Mouse (Mus musculus): ENCODE data around the gene Lrmda. TPM values are rescaled to one million over a fixed set of nuclear protein-coding genes. Genes with fewer than 3 reads are reported as not detected.

The Lrmda gene
- total RNA-seq, 2 experiments from 2014 or later, result 11.2 to 12.6 TPM

DNA sequence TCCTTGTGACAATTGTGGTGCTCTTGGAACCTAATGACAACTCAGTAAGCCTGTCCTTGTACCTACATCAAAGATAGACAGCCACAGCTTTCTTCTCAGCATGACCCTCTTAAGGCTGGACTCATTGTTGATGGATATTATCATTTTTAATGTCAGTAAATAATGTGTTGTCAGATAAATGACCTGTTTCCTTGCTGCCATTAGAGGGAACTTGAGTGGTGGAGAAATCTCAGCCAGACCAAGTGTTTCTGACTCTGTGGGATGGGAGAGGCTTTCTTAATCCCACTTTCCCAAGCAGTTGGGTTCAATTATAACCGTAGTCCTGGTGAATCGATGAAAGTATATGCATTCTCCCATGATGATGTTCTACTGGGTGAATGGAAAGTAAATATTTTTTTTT is 668.9 kb downstream of the Lrmda start:
- ATAC-seq (ENCODE audit: poor library complexity, severe bottlenecking), result no peak

DNA sequence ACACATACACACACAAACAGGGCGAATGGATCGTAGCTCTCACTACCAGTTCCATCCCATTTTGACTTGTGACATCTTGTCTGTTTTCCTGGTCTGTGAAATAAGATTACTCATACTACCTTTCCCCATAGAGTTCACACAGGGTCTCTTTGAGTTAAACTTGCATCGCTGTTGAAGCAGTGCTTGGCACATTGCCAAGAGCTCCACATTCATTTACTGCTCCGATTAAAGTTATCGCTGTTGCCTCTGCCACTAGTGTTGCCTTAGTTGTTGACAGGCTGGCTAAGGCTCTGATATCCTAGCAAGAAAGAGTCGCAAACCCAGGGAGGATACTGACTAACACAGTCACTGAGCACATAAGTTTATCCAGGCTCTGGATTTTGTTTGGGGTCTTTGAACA is 675.9 kb downstream of the Lrmda start:
- ATAC-seq (ENCODE audit: poor library complexity, severe bottlenecking), result no peak

DNA sequence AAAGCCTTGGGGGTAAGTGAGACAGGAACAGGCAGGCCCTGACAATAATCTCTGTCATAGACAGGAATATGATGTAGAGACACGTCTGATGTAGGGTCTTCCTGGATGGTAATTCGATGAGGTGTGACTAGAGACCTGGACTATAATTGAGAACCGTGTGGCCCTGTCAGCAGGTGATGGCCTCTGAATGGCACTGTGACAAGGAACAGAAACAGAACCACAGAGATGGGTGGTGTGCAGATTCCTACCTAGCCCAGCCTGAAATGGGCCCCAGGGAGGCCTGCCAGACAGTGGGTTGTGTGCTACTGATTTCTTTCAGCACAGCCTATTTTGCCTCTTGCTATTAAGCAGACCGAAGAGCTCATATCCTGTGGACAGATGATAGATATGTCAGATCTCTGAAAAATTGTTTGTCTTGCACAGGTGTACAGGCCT is 676.4 kb downstream of the Lrmda start:
- no peak for ATAC-seq (ENCODE audit: poor library complexity, severe bottlenecking)

DNA sequence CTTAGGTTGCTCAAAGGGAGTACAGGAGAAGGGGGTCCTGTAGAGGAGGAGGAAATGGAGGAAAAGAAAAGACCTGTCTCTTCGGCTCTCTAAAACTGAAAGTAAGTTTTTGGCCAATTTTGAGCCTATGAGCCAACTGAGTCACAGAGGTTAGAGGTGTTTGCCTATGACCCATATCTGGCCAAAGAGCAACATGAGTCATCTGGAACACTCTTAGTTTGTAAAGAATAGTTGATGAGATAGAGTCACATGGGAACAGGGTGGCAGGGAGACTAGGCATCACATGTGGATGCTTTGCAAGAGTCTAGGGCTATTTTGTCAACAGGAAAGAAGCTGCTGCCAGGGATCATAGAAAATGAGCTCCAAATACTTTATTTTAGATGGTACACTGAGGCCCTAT is 680.7 kb downstream of the Lrmda start:
- ATAC-seq (ENCODE audit: poor library complexity, severe bottlenecking), result no peak

DNA sequence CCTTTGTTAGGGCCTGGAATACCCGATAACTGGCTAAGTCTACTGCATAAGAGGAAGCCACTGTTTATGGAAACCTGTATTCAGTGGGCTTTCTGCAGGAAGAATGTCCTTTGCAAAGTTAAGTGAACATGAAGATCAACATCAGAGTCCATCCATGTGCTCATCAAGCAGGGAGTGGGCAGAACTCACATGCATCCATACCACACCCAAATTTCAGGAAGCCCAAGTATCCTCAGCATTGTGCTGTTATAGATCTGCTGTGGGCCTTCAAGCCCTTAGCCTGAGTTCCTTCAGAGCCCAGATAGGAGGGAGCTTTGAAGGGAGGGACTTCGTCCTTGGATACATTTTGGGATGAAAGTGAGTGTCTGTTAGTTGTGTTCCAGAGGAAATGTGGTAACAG is 681.2 kb downstream of the Lrmda start:
- ATAC-seq (ENCODE audit: poor library complexity, severe bottlenecking), result no peak

DNA sequence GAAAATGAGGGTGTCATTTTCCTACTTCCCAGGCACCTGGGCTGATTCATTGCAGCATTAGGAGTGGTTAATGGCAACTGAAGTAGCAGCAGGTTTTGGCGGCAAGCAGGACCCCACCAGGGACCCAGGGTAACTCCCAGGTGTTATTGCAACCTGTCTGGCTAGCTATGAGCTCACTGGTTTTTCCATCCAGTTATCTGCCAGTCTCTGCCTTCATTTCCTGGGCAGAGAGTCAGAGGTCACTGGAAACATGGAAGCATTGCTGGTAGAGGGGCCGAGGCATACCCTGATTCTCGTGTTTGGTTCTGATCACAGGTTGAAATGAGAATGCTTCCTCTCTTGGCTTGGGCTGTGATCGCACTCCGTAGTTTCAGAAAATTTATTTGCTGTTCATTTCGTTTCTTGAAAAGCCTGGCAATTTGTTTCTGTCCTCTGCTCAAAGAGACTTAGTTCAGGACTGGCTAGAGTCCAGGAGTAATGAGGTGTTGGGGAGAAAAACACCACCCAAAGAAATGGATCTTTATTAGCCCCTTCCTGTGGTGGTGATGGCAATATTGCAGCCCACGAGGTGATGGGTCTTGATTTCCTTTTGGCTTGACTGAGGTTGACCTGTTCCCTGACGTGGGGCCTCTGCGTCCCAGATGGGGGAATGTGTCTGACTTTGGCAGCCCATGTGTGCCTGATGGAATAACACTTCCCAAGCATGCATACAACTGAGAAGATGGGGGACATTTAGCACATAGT is 688.6 kb downstream of the Lrmda start:
- ATAC-seq (ENCODE audit: poor library complexity, severe bottlenecking), result no peak

DNA sequence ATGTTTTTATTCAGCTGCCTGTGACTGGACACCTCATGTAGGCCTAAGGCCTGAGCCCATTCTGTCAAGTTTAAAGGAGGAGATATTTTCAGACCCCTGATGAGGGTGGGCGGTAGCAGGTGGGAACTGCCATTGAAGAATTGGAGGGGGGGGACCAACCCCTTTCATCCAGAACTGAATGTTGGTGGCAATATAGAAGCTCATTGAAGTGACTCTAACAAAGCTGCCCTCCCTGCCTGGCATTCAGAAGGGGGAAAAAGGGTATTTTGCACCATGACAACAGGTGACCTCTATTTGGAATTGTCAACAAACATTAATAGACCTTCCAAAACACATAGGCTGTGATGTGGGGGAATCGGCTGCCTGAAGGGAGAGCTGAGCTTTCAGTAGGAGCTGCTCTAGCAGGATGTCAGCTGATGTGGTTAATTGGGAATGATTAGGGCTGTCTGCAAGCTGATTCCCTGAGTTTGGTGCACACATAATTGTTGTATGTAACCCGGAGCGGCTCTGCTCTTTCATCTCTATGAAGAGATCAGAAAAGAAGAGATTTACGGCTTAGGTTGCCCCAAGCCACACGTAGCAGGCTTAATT is 690.7 kb downstream of the Lrmda start:
- no peak for ATAC-seq (ENCODE audit: poor library complexity, severe bottlenecking)

DNA sequence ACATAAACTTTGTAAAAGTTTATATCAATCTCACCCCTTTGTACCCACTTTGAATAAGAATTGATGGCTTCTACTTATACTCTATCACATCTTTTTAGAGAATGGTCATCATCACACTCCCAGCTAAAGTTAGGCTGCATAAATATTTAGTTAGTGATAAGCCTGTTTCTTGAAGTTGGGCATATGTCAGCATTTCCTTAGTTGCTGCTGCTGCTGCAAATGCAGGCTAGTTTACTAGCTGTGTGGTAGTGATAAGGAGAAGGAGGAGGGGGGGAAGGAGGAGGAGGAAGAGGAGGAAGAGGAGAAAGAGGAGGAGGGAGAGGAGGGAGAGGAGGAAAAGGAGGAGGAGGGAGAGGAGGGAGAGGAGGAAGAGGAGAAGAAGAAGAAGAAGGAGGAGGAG is 692.9 kb downstream of the Lrmda start:
- ATAC-seq (ENCODE audit: poor library complexity, severe bottlenecking), result no peak

DNA sequence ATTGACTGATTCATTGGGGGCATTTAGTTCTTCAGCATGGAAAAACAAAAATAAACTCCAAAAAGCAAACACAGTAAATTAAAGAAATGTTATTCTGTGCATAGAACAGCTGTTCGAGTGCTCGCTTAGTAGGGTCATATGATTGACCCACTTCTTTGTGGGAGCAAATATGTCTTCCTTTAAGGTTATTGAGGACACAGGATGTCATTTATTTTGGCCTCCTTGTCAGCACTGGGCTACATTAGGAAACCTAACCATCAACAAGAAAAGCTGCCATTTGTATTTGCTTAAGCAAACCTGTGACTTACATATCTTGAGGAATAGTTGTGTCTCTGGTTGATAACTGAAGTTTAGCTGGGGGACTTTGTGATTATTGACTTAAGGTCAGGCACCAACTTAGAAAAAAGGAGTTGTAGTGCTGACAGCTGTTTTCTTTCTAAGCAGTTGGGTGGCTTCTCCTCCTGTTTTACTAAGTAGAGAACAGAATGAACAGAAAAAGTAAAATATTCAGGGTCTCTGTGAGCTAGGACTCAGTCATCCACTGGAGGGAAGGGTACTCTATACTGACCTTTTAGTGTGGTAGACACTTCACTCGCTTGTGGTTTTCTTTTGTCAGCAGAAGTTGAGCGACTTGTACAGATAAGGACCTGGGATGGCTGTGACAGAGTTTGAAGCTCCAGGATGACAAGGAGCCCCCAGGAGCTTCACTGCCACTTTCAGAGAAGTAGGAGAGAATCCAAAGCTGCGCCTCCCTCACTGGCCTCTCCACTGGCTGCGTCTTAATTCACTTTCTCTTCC is 696.3 kb downstream of the Lrmda start:
- no peak for ATAC-seq (ENCODE audit: poor library complexity, severe bottlenecking)

DNA sequence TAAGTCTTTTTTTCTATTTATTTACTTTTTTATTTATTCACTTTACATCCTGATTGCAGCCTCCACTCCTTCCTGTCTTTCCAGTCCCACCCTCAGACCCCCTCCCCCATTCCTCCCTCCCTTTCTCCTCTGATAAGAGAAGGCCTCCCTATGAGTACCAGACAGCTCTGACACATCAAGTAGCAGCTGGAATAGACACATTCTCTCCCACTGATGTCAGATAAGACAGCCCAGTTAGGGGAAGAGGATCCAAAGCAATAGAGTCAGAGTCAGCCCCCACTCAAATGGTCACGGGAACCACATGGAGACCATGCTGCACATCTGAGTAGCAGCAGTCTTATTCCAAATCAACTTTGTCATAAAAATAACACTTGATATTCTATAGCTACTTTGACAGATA is 700.5 kb downstream of the Lrmda start:
- no peak for ATAC-seq (ENCODE audit: poor library complexity, severe bottlenecking)

DNA sequence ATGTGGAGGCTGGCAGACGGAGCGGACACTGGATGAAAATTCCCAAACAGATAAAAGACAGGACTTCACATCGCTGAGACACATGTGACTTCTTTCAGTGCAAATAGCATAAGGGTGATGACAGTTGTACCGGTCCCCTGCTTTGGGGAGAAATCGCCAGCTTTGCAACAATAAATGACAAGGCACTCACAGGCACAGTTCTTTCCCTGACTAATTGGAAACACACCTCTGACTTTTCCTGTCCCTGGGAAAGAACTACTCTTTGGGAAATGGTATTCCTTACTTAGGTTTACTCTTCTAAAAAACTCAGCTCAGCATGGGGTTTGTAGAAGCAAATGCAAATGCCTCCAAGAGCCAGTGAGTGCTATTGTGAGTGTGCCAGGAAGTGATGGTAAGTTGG is 702.3 kb downstream of the Lrmda start:
- no peak for ATAC-seq (ENCODE audit: poor library complexity, severe bottlenecking)

DNA sequence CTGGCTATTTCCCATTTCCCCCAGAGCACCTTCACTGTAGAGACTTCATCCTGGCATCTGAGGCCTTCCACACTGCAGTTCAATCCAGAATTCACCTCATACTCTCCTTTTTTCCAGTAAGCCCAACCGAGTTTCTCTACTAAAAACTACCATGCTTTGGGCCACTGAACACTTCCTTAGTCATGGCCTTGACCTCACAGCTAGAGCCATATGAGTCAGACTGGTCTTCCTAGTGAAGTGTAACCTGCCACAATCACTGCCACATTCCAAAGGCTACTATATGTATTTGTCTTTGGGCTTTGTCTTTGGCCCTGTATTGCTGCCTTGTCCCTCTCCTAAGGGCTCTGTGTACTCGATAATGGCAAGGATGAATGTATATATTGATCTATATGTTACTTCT is 708.0 kb downstream of the Lrmda start:
- no peak for ATAC-seq (ENCODE audit: poor library complexity, severe bottlenecking)

DNA sequence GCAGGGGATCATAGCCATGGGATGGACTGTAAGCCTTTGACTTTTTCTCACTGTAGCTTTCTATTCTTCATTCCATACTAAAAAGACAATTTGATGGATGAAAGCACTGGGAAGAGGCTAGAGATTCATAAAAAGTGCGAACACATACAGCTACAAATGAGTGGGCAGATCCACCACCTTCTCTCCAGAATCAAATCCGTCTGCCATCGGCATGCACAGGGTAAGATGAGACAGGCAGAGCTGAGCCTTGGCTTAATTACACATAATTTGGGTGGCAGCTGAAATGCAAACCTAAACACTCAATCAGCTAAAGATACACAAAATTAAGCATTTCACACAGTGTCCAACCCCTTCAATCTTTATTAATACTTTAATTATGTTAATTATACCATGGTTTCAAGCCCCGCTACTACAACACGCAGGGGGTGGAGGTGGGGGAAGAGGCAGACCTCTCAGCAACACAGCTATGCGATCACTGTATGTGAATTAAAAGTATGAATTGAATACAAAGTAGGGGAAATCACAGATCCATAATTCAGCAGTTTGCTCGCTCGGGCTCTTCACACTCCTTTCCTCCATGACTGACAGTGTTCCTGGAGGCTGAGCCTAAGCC is 709.2 kb downstream of the Lrmda start:
- ATAC-seq (ENCODE audit: poor library complexity, severe bottlenecking), result no peak

DNA sequence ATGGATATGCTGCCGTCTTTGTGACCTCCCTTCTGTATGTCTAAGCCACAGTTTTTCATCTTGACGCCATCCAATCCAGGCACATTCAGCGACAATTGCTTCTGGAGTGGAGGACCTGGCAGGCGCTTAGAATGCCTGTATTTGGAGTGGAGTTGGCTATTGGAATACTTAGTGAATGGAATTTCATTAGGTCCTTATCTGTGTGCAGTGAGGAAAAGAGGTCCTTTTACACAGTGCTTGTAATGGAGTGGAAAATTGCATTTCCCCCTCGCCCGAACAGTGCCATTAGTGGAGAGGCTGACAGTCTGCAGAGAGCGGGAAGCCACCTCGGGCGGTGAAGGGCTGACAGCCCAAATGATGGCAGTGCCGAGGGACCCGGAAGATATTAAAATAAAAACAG is 719.1 kb downstream of the Lrmda start:
- ATAC-seq (ENCODE audit: poor library complexity, severe bottlenecking), result no peak

DNA sequence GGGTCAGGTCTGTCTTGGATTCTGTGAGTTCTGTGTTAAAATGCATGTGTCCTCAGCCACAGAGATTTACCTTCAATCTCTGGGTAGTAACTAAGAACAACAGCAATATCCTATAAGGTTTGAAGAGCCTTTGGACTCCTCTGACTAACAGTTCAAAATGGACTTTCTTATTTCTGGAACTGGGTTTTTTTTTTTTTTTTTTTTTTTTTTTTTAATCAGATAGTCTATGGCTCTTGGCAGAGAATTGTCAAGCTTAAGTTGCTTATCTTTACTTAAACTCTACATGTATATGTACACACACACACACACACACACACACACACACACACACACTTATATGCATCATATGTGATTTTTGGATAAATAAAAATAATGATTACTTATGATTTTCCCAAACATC is 723.0 kb downstream of the Lrmda start:
- no peak for ATAC-seq (ENCODE audit: poor library complexity, severe bottlenecking)

DNA sequence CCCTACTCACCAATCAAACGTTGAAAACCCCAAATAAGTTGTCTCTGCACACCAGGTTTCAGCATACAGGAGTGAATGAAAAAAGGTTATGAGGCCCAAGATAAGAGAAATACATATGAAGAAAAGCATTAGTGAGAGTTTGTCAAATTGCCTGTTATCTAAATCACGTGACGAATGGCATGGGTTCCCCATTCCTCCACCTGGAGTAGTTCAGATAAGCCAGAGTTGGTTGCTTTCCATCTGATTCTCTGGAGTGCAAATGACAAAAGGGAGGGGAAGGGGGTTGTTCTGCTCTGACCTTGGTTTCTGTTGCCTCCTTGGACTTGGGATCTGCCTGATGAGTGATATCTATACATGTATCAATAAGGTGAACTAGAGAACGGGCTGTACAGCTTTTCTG is 723.8 kb downstream of the Lrmda start:
- ATAC-seq (ENCODE audit: poor library complexity, severe bottlenecking), result no peak

DNA sequence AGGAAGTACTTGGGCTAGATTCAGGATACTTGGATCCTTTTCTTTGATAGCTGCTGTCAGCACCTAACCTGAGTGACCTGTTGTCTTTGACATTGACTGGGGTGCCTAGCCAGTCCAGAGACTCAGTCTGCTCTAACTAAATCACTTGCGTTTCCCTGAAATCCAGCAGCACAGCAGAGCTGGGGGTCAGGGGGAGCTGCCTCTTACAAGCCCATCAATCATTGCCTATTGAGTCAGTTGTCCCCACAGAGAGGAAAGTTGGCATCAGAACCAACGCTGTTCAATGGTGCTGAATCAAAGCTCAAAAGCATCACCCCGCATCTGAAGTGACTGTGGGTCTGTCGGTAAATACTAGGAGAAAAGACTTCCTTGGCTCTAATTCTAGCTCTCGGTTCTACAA is 725.2 kb downstream of the Lrmda start:
- ATAC-seq (ENCODE audit: poor library complexity, severe bottlenecking), result no peak

DNA sequence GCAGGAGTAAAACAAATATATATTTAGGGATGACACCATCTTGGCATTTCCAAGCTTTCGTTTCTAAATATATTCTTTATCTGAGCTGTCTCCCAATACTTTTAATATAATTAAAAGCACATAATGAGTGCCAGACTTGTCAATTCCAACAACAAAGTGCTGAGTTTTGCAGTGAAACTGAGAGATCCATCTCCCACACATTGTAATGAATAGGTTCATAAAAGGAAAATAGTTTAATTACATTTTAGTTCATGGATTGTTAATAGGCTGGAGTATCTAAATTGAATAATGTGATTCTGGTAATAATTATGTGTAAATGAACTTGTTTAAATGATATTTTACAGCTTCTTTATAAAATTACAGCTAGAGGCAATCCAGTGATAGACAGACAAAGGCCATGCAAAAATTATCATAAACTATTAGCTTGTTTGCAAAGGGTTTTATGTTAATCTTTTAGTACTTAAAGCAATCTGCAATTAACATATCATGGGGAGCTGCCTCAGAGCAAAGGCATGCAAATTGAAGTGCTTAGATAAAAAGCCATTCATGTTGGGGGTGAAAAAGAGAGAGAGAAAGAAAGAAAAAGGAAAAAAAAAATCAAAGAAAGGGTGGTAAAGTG is 725.9 kb downstream of the Lrmda start:
- ATAC-seq (ENCODE audit: poor library complexity, severe bottlenecking), result no peak

DNA sequence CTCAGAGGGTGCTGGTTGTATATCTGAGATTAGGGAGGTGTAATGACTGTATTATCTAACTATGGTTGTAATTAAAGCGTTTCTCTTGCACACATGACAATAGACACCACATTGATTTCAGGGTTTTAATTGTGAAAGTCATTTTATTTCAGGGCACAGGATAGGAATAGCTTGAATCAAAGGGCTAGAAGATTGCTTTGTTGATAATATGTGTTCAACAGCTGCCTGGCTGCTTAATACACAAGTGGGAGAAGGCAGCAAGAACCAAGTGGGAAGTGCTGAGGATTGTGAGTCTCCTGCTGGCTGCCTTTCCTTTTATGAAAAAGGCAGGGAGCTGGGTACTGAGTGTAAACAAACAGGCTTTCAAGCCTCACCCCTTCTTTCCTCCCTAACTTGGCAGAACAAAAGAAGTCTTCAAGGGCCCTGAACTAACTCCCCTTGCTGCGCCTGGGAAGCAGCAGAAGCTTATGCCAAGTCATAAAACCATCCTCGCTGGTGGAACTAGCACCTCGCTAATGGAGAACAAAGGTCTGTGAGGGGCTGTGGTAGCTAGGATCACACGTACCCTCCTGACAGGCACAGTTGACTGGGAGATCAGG is 726.5 kb downstream of the Lrmda start:
- ATAC-seq (ENCODE audit: poor library complexity, severe bottlenecking), result no peak

DNA sequence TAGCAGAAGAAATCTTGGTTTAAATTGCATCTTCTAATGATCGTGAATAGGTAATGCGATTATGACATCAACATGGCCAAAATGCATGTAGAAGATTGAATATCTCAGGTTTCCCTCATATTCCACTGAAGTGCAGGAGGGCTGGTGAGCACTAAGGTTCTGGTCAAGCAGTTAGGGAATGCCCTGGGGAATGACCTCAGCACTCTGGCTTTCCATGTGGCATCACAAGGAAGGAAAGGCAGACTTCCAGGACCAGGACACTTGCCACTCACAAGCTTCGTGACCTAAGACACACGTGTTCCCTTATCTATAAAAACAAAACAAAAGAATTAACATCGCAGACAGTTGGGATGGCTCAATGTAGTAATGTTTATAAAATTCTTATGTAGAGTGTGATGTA is 728.3 kb downstream of the Lrmda start:
- no peak for ATAC-seq (ENCODE audit: poor library complexity, severe bottlenecking)

DNA sequence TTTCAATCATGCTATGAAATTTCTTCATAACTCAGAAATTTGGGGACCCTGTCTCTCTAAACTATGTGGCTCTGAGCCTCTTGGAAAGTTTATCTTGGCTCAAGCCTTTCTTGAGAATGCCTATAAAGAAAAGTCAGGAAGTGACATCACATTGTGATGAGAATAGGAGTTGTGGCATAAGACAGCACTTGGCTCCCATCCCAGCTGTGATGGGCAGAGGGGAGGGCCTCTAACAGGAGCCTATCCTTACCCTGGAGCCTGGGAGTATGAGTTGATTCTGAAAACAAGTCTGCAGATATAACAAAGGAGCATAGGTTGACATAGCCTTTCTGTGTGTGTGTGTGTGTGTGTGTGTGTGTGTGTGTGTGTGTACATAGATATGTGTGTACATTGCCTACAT is 730.9 kb downstream of the Lrmda start:
- no peak for ATAC-seq (ENCODE audit: poor library complexity, severe bottlenecking)

Data from megakaryocyte, adult 5-6 weeks (primary cell).